Mouse (Mus musculus) G1E (cell line): ENCODE results near the gene Aplp1. TPM values are rescaled to one million over a fixed set of nuclear protein-coding genes. Genes with fewer than 3 reads are reported as not detected.

ENCODE experiments used
- ATAC-seq: 2 replicates; pipeline ENCODE4 v1.8.0; 2016; ENCODE audit warnings: mild to moderate bottlenecking; ENCODE audit not compliant: insufficient number of reproducible peaks, poor library complexity, low FRiP score, severe bottlenecking; ENCODE audit errors: extremely low read depth
- DNase-seq: peaks from one replicate; pipeline ENCODE4 v3.0.0; 2012; ENCODE audit warnings: low spot score
- H3K27me3 ChIP-seq: 2 replicates; pipeline ENCODE4 v1.6.1; 2012; ENCODE audit warnings: mild to moderate bottlenecking, low read length, inconsistent platforms; ENCODE audit not compliant: insufficient read depth
- H3K36me3 ChIP-seq: replicated peaks from 2 replicates; pipeline ENCODE3; 2012; ENCODE audit warnings: mild to moderate bottlenecking, inconsistent platforms
- H3K4me1 ChIP-seq: 2 replicates; pipeline ENCODE4 v1.6.1; 2012; ENCODE audit warnings: low read depth, low read length, inconsistent platforms, mixed read lengths; ENCODE audit not compliant: insufficient read depth
- H3K4me3 ChIP-seq: 2 replicates; pipeline ENCODE4 v1.5.1; 2012; ENCODE audit warnings: low read depth, mild to moderate bottlenecking, inconsistent platforms, low read length, moderate library complexity, mixed read lengths
- H3K9me3 ChIP-seq: replicated peaks from 2 replicates; pipeline ENCODE4 v1.6.1; 2012; ENCODE audit warnings: inconsistent platforms
- CTCF ChIP-seq: IDR thresholded peaks from 2 replicates; pipeline ENCODE4 v1.5.1; 2012; ENCODE audit warnings: low read depth, low read length, inconsistent platforms, mixed read lengths
- GATA1 ChIP-seq: IDR thresholded peaks from 2 replicates; pipeline ENCODE4 v1.6.1; 2012; ENCODE audit warnings: borderline replicate concordance, low read length, inconsistent platforms, mixed read lengths
- GATA2 ChIP-seq: IDR thresholded peaks from 2 replicates; pipeline ENCODE4 v1.6.1; 2012; ENCODE audit warnings: low read depth, low read length, inconsistent platforms, borderline replicate concordance
- POLR2AphosphoS5 ChIP-seq: IDR thresholded peaks from 2 replicates; pipeline ENCODE4 v1.6.1; 2012; ENCODE audit warnings: low read depth, low read length, inconsistent platforms; ENCODE audit not compliant: insufficient replicate concordance
- TAL1 ChIP-seq: conservative IDR thresholded peaks from 2 replicates; pipeline ENCODE4 v1.6.1; 2012; ENCODE audit warnings: low read depth, low read length, inconsistent platforms, mixed read lengths
- polyA plus RNA-seq: library from polyadenylated mRNA; stranded (reverse); fragments of >175 nt; gene quantifications from 2 replicates; pipeline ENCODE4 v1.2.3, GENCODE M21; 2012
- total RNA-seq, 2 experiments: library from RNA; stranded (forward) in 1 of 2; stranded (reverse) in 1 of 2; fragments of 200-1000 nt in 1 of 2; fragments of >200 nt in 1 of 2; fragmentation: Nextera tagmentation in 1 of 2; gene quantifications; 2 replicates each; pipeline ENCODE4 v1.2.3; 2014 to 2017

Aplp1 gene
- total and polyA plus RNA-seq, 3 experiments, result 0.49 TPM; not detected in 2

- no peak for ATAC-seq
Measured at GRCm38 (mm10) chr7:30423071-30423641, 22.2 kb downstream of the Aplp1 start.

DNA sequence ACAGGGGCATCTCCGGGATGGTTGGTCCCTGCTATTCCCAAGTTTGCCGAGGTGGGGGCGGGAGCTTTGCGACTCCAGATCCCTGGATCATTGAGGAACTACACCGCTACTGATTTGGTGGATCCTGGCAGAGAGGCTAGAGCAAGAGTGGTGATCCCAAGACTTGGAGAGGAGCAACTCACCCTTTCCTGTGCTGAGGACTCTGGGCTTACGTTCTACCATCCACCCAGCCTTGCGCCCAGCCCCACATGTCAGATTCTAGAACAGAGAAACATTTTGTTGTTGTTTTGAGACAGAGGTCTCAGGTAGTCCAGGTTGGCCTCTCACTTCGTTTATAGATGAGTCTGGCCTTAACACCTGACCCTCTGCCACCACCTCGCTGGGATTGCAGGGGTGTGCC is 22.8 kb downstream of the Aplp1 start:
- Histone ChIP-seq H3K9me3 (no peaks in the 10 kb centered on the region), H3K36me3 (peaks cover 40% of the 10 kb centered on the region), H3K4me3 (peak overlapping the region; percentile 70), H3K4me1 (peaks cover 39% of the 10 kb centered on the region), H3K27me3 (0 out of 2 replicates have a peak, but pooled peaks cover 2% of the 10 kb centered on the region)
- ATAC-seq, result no peak
- DNase-seq, result no peak
- TF ChIP-seq TAL1 (no peak), GATA1 (no peak), GATA2 (no peak), CTCF (no peak), POLR2AphosphoS5 (no peak)

More at GRCm38 (mm10) chr7:30423071-30423641, 22.2 kb downstream of the Aplp1 start:
- no peaks in the 10 kb centered on the region for H3K9me3 ChIP-seq
- peaks cover 39% of the 10 kb centered on the region for H3K4me1 ChIP-seq
- 0 out of 2 replicates have a peak, but pooled peaks cover 2% of the 10 kb centered on the region for H3K27me3 ChIP-seq
- DNase-seq, result no peak
- peaks cover 44% of the 10 kb centered on the region for H3K36me3 ChIP-seq
- H3K4me3 ChIP-seq, result no peak overlapping the region
- TF ChIP-seq TAL1 (no peak), CTCF (no peak), GATA2 (no peak), POLR2AphosphoS5 (no peak), GATA1 (no peak)

DNA sequence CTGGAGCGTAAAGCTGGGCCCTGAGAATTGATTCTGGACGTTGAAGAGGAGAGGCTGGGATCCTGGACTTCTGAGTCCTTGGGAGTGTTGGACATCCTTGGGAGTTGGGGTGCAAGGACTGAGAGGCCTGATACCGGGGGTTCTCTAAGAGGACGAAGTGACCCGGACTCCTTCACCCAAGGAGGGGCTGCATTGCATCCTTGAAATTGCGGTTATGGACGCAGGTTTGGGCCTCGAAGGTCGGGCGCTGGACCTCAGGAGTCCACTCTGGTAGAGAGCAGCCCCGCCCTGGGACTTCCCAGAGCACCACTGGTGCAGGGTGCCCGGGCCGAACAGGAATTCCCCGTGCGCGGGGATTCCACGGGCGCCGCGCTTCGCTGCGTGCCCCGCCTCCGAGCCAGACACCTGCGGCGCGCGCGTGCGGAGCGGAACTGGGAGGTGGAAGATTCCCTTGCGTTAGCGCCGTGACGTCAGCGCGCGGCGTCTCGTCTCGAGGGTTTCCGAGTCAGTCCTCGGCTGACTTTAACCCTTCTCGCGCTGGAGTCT is 23.4 kb downstream of the Aplp1 start:
- ATAC-seq (no peak), DNase-seq (no peak)
- H3K4me1 ChIP-seq, result peaks cover 39% of the 10 kb centered on the region
- 0 out of 2 replicates have a peak, but pooled peaks cover 2% of the 10 kb centered on the region for H3K27me3 ChIP-seq
- peaks cover 34% of the 10 kb centered on the region for H3K36me3 ChIP-seq
- TF ChIP-seq GATA1 (no peak), TAL1 (no peak), POLR2AphosphoS5 (no peak), CTCF (no peak)
- peak overlapping the region; percentile 70 for H3K4me3 ChIP-seq
- H3K9me3 ChIP-seq, result no peaks in the 10 kb centered on the region

- H3K36me3 ChIP-seq, result peaks cover 30% of the 10 kb centered on the region
Measured at GRCm38 (mm10) chr7:30421175-30421889, 24.0 kb downstream of the Aplp1 start, which contains the start of gene Nfkbid. Nfkbid (plus strand) TSS chr7:30421732.

GRCm38 (mm10) chr7:30420673-30421072 is 24.7 kb downstream of the Aplp1 start:
- Histone ChIP-seq H3K4me1 (peaks cover 39% of the 10 kb centered on the region), H3K27me3 (0 out of 2 replicates have a peak, but pooled peaks cover 2% of the 10 kb centered on the region), H3K4me3 (no peak overlapping the region), H3K36me3 (peaks cover 25% of the 10 kb centered on the region), H3K9me3 (no peaks in the 10 kb centered on the region)
- no peak for ATAC-seq
- DNase-seq, result no peak
- TF ChIP-seq GATA2 (no peak), GATA1 (no peak), TAL1 (no peak), POLR2AphosphoS5 (no peak), CTCF (no peak)

More at GRCm38 (mm10) chr7:30421175-30421889, 24.0 kb downstream of the Aplp1 start, which contains the start of gene Nfkbid:
- no peak for TF ChIP-seq GATA1
- TF ChIP-seq POLR2AphosphoS5, result no peak
- TF ChIP-seq CTCF, result no peak
- no peak for TF ChIP-seq GATA2
- TF ChIP-seq TAL1, result no peak
- peak within 1 kb of the TSS; percentile 70 for H3K4me3 ChIP-seq
- H3K4me1 ChIP-seq, result peaks cover 39% of the 10 kb centered on the region
- H3K27me3 ChIP-seq, result 0 out of 2 replicates have a peak, but pooled peaks cover 2% of the 10 kb centered on the region
- peak; percentile 67 for DNase-seq
- ATAC-seq, result peak; percentile 38; the same call in 1 of the 2 replicates
- no peaks in the 10 kb centered on the region for H3K9me3 ChIP-seq
